Mouse (Mus musculus): ENCODE results near the gene Neo1. TPM values are rescaled to one million over a fixed set of nuclear protein-coding genes. Genes with fewer than 3 reads are reported as not detected.
"Not testable (repeated sequence)": the region's sequence is repeated elsewhere in the genome, so short reads cannot be mapped to it uniquely, and the experiment has no call there.

Neo1 gene
- total RNA-seq, 2 experiments from 2014 or later: not detected

- ATAC-seq (replicated peaks; ENCODE audit: poor library complexity, severe bottlenecking): no peak
These were observed 20.1 kb downstream of the Neo1 start for GRCm38 (mm10) chr9:59016060-59016719.

GRCm38 (mm10) chr9:59013365-59013764 is 22.9 kb downstream of the Neo1 start:
- no peak for ATAC-seq (replicated peaks; ENCODE audit: poor library complexity, severe bottlenecking)

GRCm38 (mm10) chr9:58989255-58989928 is 46.8 kb downstream of the Neo1 start:
- ATAC-seq (replicated peaks; ENCODE audit: poor library complexity, severe bottlenecking): no peak

GRCm38 (mm10) chr9:58979034-58979433 is 57.2 kb downstream of the Neo1 start:
- no peak for ATAC-seq (replicated peaks; ENCODE audit: poor library complexity, severe bottlenecking)

- not testable (repeated sequence) for ATAC-seq (replicated peaks; ENCODE audit: poor library complexity, severe bottlenecking)
These were observed 65.1 kb downstream of the Neo1 start for GRCm38 (mm10) chr9:58971154-58971553.

- ATAC-seq (replicated peaks; ENCODE audit: poor library complexity, severe bottlenecking): no peak
These were observed 68.9 kb downstream of the Neo1 start for GRCm38 (mm10) chr9:58967371-58967770.

- ATAC-seq (replicated peaks; ENCODE audit: poor library complexity, severe bottlenecking): no peak
These were observed 80.7 kb downstream of the Neo1 start for GRCm38 (mm10) chr9:58955507-58955906.

- not testable (repeated sequence) for ATAC-seq (replicated peaks; ENCODE audit: poor library complexity, severe bottlenecking)
These were observed 90.3 kb downstream of the Neo1 start for GRCm38 (mm10) chr9:58945910-58946309.

GRCm38 (mm10) chr9:58934776-58935175 is 101.5 kb downstream of the Neo1 start:
- ATAC-seq (replicated peaks; ENCODE audit: poor library complexity, severe bottlenecking): no peak

GRCm38 (mm10) chr9:58928103-58928502 is 108.1 kb downstream of the Neo1 start:
- ATAC-seq (replicated peaks; ENCODE audit: poor library complexity, severe bottlenecking): no peak

- ATAC-seq (replicated peaks; ENCODE audit: poor library complexity, severe bottlenecking): peak; percentile 85
These were observed 133.2 kb downstream of the Neo1 start for GRCm38 (mm10) chr9:58902869-58903585.

GRCm38 (mm10) chr9:58899602-58900001 is 136.6 kb downstream of the Neo1 start:
- ATAC-seq (replicated peaks; ENCODE audit: poor library complexity, severe bottlenecking): peak; percentile 75

GRCm38 (mm10) chr9:58891840-58892640 is 144.2 kb downstream of the Neo1 start:
- peak; percentile 92 for ATAC-seq (replicated peaks; ENCODE audit: poor library complexity, severe bottlenecking)

- ATAC-seq (replicated peaks; ENCODE audit: poor library complexity, severe bottlenecking): no peak
These were observed 145.3 kb downstream of the Neo1 start for GRCm38 (mm10) chr9:58890893-58891292.

GRCm38 (mm10) chr9:58889782-58890448 is 146.3 kb downstream of the Neo1 start:
- no peak for ATAC-seq (replicated peaks; ENCODE audit: poor library complexity, severe bottlenecking)

GRCm38 (mm10) chr9:58882686-58883085 is 153.6 kb downstream of the Neo1 start:
- ATAC-seq (replicated peaks; ENCODE audit: poor library complexity, severe bottlenecking): no peak

- no peak for ATAC-seq (replicated peaks; ENCODE audit: poor library complexity, severe bottlenecking)
These were observed 156.4 kb downstream of the Neo1 start for GRCm38 (mm10) chr9:58879836-58880235.

- no peak for ATAC-seq (replicated peaks; ENCODE audit: poor library complexity, severe bottlenecking)
These were observed 159.2 kb downstream of the Neo1 start for GRCm38 (mm10) chr9:58876946-58877625.

- ATAC-seq (replicated peaks; ENCODE audit: poor library complexity, severe bottlenecking): no peak
These were observed 160.8 kb downstream of the Neo1 start for GRCm38 (mm10) chr9:58875439-58875838.
